Mouse (Mus musculus): Measurements from ENCODE around the gene Ube2s. TPM values are rescaled to one million over a fixed set of nuclear protein-coding genes. Genes with fewer than 3 reads are reported as not detected.

The Ube2s gene
- total and polyA plus RNA-seq, 2 experiments: 24.2 to 74.3 TPM

DNA sequence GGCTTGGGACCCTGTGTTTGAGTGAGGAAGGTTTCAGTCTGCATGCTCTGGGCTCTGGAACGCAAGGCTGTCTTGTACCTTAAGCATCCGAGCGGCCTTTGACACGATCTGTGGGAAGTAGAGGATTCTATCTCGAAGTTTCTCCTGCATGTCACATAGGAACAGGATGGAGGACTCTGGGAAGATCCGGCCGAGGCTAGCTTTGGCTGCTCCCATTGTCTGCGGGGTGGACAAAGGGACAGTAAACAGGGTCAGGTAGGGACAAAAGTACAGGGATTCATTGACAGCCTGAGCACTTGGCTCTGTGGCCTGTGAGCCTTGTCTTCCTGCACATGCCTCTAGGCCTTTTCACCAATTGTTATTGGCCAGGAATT, 38.9 kb upstream of the Ube2s start:
- DNase-seq (ENCODE audit: extremely low read depth, low read depth, low spot score): no peak
- Histone ChIP-seq H3K27me3 (ENCODE audit: control insufficient read depth, insufficient read depth, low read length) (no peaks in the 10 kb centered on the region), H3K79me2 (ENCODE audit: control insufficient read depth, insufficient read depth, low read length) (no peaks in the 10 kb centered on the region), H3K9ac (ENCODE audit: low read depth, low read length) (no peak overlapping the region), H3K4me3 (ENCODE audit: insufficient read depth, low read depth, low read length) (no peak overlapping the region), H3K4me1 (ENCODE audit: control insufficient read depth, insufficient read depth, low read length) (peaks cover 3% of the 10 kb centered on the region; the same call in 1 of the 2 replicates), H3K27ac (replicated peaks; ENCODE audit: insufficient read depth, low read depth, low read length) (no peak overlapping the region), H3K36me3 (ENCODE audit: control insufficient read depth, insufficient read depth, low read length) (no peaks in the 10 kb centered on the region; the same call in 1 of the 2 replicates)
- TF ChIP-seq POLR2A (IDR thresholded peaks at IDR 0.05; ENCODE audit: extremely low read depth, insufficient read depth, low read length): no peak
- TF ChIP-seq CTCF (IDR thresholded peaks at IDR 0.05; ENCODE audit: low read depth, low read length): no peak
- WGBS: 83% methylated on average over 8 of the region's 8 CpGs

DNA sequence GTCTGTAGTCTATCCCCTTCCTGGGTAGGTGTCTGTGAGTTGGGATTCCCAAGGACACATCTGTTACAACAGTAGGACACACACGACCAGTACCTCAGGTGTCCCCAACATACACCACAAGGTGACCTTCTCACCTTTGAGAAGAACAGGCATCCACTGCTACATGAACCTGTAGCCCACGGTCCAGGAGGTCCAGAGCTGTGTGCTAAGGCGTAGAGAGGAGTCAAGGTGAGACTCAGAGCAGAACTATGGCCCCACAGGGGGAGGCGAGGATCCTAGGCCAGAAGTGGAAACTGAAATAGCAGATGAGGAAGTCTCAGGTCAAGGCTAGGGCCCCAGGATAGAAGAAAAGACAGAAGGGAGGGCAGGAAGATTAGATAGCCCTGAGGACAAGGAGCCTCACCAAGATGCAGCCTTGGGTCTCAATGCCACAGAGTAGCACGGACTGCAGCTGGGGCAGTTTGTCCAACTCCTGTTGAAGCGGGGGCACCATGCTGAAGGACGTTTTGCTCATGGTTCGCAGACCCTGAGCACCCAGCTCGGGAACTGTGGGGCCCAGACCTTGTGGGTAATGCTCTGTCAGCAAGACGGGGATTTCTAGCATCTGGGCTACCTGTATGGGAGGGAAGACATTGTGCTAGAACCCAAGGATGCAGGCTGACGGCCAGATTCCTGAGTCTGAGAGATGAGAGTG, 38.4 kb upstream of the Ube2s start:
- Histone ChIP-seq H3K27me3 (ENCODE audit: control insufficient read depth, insufficient read depth, low read length) (no peaks in the 10 kb centered on the region), H3K36me3 (ENCODE audit: control insufficient read depth, insufficient read depth, low read length) (no peaks in the 10 kb centered on the region; the same call in 1 of the 2 replicates)
- 86% methylated on average over 11 of the region's 11 CpGs for WGBS

DNA sequence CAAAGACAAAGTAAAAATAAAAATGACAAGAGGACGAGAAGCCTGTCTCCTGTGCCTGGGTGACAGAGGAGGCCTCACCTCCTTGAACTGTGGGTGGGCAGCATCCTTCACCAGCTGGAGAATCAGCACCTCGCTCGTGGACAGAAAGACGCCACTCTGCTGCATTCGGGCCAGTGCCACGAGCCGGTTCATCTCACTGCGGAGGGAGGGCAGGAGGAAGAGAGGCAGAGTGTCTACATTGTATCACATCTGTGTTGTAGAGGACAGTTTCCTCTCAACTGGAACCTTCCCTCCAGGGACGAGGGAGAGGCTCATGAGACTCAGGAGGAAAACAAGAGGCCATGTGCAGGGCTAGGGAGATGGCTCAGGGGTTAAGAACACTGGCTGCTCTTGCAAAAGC, 37.0 kb upstream of the Ube2s start:
- Histone ChIP-seq H3K36me3 (ENCODE audit: control insufficient read depth, insufficient read depth, low read length) (no peaks in the 10 kb centered on the region; the same call in 1 of the 2 replicates), H3K4me1 (ENCODE audit: control insufficient read depth, insufficient read depth, low read length) (no peaks in the 10 kb centered on the region), H3K9ac (ENCODE audit: low read depth, low read length) (no peak overlapping the region), H3K4me3 (ENCODE audit: insufficient read depth, low read depth, low read length) (no peak overlapping the region), H3K27me3 (ENCODE audit: control insufficient read depth, insufficient read depth, low read length) (peaks cover 4% of the 10 kb centered on the region; the same call in 1 of the 2 replicates), H3K27ac (replicated peaks; ENCODE audit: insufficient read depth, low read depth, low read length) (no peak overlapping the region), H3K79me2 (ENCODE audit: control insufficient read depth, insufficient read depth, low read length) (no peaks in the 10 kb centered on the region)
- no peak for TF ChIP-seq POLR2A (IDR thresholded peaks at IDR 0.05; ENCODE audit: extremely low read depth, insufficient read depth, low read length)
- no peak for DNase-seq (ENCODE audit: extremely low read depth, low read depth, low spot score)
- 72% methylated on average over 9 of the region's 9 CpGs for WGBS

More for the DNA sequence above, 38.4 kb upstream of the Ube2s start:
- no peak for DNase-seq (ENCODE audit: extremely low read depth, low read depth, low spot score)
- TF ChIP-seq POLR2A (IDR thresholded peaks at IDR 0.05; ENCODE audit: extremely low read depth, insufficient read depth, low read length): no peak
- TF ChIP-seq CTCF (IDR thresholded peaks at IDR 0.05; ENCODE audit: low read depth, low read length): no peak
- no peaks in the 10 kb centered on the region for H3K79me2 ChIP-seq (ENCODE audit: control insufficient read depth, insufficient read depth, low read length)
- H3K27ac ChIP-seq (replicated peaks; ENCODE audit: insufficient read depth, low read depth, low read length): no peak overlapping the region
- H3K4me3 ChIP-seq (ENCODE audit: insufficient read depth, low read depth, low read length): no peak overlapping the region
- no peaks in the 10 kb centered on the region for H3K4me1 ChIP-seq (ENCODE audit: control insufficient read depth, insufficient read depth, low read length)
- no peak overlapping the region for H3K9ac ChIP-seq (ENCODE audit: low read depth, low read length)

DNA sequence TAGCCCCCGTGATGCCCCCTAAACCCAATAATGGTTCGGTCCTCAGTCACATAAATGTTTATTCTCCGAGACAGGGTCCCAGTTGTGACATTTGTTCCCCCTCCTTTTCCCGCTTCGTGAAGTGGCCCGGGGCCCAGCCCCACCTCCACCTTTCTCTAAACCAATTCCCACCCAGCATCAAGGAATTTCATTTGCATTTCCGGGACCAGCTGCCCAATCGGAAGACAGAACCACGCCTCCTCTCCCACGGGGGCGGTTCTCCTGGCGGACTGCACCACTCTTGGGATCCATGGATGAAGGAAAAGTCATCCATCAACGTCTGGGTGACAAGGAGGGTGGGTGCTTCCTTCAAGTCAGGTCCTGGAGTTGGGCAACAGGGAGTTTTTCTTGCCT, 32.5 kb upstream of the Ube2s start:
- Histone ChIP-seq H3K79me2 (ENCODE audit: control insufficient read depth, insufficient read depth, low read length) (no peaks in the 10 kb centered on the region), H3K4me1 (ENCODE audit: control insufficient read depth, insufficient read depth, low read length) (no peaks in the 10 kb centered on the region), H3K27ac (replicated peaks; ENCODE audit: insufficient read depth, low read depth, low read length) (no peak overlapping the region), H3K27me3 (ENCODE audit: control insufficient read depth, insufficient read depth, low read length) (peaks cover 18% of the 10 kb centered on the region), H3K36me3 (ENCODE audit: control insufficient read depth, insufficient read depth, low read length) (no peaks in the 10 kb centered on the region; the same call in 1 of the 2 replicates), H3K4me3 (ENCODE audit: insufficient read depth, low read depth, low read length) (no peak overlapping the region), H3K9ac (ENCODE audit: low read depth, low read length) (no peak overlapping the region)
- DNase-seq (ENCODE audit: extremely low read depth, low read depth, low spot score): no peak
- TF ChIP-seq POLR2A (IDR thresholded peaks at IDR 0.05; ENCODE audit: extremely low read depth, insufficient read depth, low read length) (no peak), CTCF (IDR thresholded peaks at IDR 0.05; ENCODE audit: low read depth, low read length) (no peak)
- WGBS: 12% methylated on average over 13 of the region's 13 CpGs

DNA sequence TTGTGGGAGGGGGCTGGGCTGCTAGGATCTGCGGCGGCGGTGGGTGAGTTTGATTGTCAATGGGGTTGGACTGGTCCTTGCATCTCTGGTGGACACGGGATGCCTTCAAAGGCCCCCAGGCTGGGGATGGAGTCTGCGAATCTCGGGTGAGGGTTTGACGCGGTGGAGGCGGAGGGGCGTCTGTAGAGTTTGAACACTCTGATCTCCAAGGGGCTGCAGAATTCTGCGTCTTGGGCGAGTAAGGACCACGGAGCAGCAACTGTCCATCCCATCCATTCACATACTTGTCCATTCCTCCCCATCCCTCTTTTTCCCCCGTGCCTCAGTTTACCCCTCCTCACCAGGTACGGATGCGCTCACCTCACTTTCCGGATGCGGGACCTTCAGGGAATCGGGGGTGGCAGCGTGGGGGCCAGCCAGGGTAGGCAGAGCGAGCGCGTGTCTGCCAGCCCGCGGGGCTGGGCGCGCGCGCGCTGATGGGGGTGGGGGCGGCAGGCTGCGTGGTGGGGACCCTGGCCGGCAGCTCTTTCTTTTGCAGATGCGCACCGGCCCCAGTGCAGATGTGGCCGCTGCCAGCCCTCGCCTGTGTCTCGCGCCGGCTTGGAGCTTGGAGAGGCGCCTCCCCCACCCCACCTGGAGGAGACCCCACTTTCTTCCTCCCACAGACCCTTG, 32.0 kb upstream of the Ube2s start, which contains the start of gene Shisa7:
Gene Shisa7, minus strand, starts transcription at position 452 of the 672 bp plus-strand sequence.
- DNase-seq (ENCODE audit: extremely low read depth, low read depth, low spot score): no peak
- Histone ChIP-seq H3K36me3 (ENCODE audit: control insufficient read depth, insufficient read depth, low read length) (no peaks in the 10 kb centered on the region; the same call in 1 of the 2 replicates), H3K4me3 (ENCODE audit: insufficient read depth, low read depth, low read length) (no peak within 1 kb of the TSS), H3K79me2 (ENCODE audit: control insufficient read depth, insufficient read depth, low read length) (no peaks in the 10 kb centered on the region), H3K27ac (replicated peaks; ENCODE audit: insufficient read depth, low read depth, low read length) (no peak within 1 kb of the TSS), H3K27me3 (ENCODE audit: control insufficient read depth, insufficient read depth, low read length) (peaks cover 18% of the 10 kb centered on the region), H3K9ac (ENCODE audit: low read depth, low read length) (no peak within 1 kb of the TSS), H3K4me1 (ENCODE audit: control insufficient read depth, insufficient read depth, low read length) (no peaks in the 10 kb centered on the region)
- 9% methylated on average over 41 of the region's 41 CpGs for WGBS
- TF ChIP-seq CTCF (IDR thresholded peaks at IDR 0.05; ENCODE audit: low read depth, low read length) (no peak), POLR2A (IDR thresholded peaks at IDR 0.05; ENCODE audit: extremely low read depth, insufficient read depth, low read length) (no peak)
